Mouse (Mus musculus): ENCODE measurements around the gene Rabl6.
"Not testable (repeated sequence)": the region's sequence is repeated elsewhere in the genome, so short reads cannot be mapped to it uniquely, and the experiment has no call there.

The Rabl6 gene

GRCm38 (mm10) chr2:25575432-25576027, 32.8 kb downstream of the Rabl6 start:
- DNase-seq (ENCODE audit: low read depth, low spot score): peak; percentile 78

GRCm38 (mm10) chr2:25574579-25575431, 33.5 kb downstream of the Rabl6 start, which contains the start of the genes Mamdc4 and Phpt1:
Mamdc4 (minus strand) TSS chr2:25574845.
Phpt1 (minus strand) TSS chr2:25575224.
- DNase-seq (ENCODE audit: low read depth, low spot score): peak; percentile 98

GRCm38 (mm10) chr2:25574136-25574535, 34.2 kb downstream of the Rabl6 start:
- no peak for DNase-seq (ENCODE audit: low read depth, low spot score)

GRCm38 (mm10) chr2:25573068-25573467, 35.3 kb downstream of the Rabl6 start:
- DNase-seq (ENCODE audit: low read depth, low spot score): no peak

- DNase-seq (ENCODE audit: low read depth, low spot score): no peak
These were observed 37.1 kb downstream of the Rabl6 start for GRCm38 (mm10) chr2:25571221-25571620.

GRCm38 (mm10) chr2:25569323-25569722, 39.0 kb downstream of the Rabl6 start:
- DNase-seq (ENCODE audit: low read depth, low spot score): no peak

- no peak for DNase-seq (ENCODE audit: low read depth, low spot score)
These were observed 39.8 kb downstream of the Rabl6 start for GRCm38 (mm10) chr2:25568473-25569019.

GRCm38 (mm10) chr2:25566558-25566957, 41.8 kb downstream of the Rabl6 start:
- no peak for DNase-seq (ENCODE audit: low read depth, low spot score)

GRCm38 (mm10) chr2:25565741-25566140, 42.6 kb downstream of the Rabl6 start:
- DNase-seq (ENCODE audit: low read depth, low spot score): no peak

GRCm38 (mm10) chr2:25561946-25562345, 46.4 kb downstream of the Rabl6 start:
- no peak for DNase-seq (ENCODE audit: low read depth, low spot score)

- DNase-seq (ENCODE audit: low read depth, low spot score): no peak
These were observed 47.8 kb downstream of the Rabl6 start for GRCm38 (mm10) chr2:25560551-25560950.

- no peak for DNase-seq (ENCODE audit: low read depth, low spot score)
These were observed 49.5 kb downstream of the Rabl6 start for GRCm38 (mm10) chr2:25558774-25559173.

GRCm38 (mm10) chr2:25557964-25558360, 50.4 kb downstream of the Rabl6 start:
- DNase-seq (ENCODE audit: low read depth, low spot score): no peak

GRCm38 (mm10) chr2:25557221-25557963, 50.9 kb downstream of the Rabl6 start, which contains the start of gene Edf1:
Edf1 (plus strand) TSS chr2:25557847.
- peak; percentile 92 for DNase-seq (ENCODE audit: low read depth, low spot score)

GRCm38 (mm10) chr2:25556296-25556695, 52.0 kb downstream of the Rabl6 start:
- peak; percentile 50 for DNase-seq (ENCODE audit: low read depth, low spot score)

GRCm38 (mm10) chr2:25555479-25555878, 52.8 kb downstream of the Rabl6 start:
- peak; percentile 39 for DNase-seq (ENCODE audit: low read depth, low spot score)

GRCm38 (mm10) chr2:25553171-25553786, 55.0 kb downstream of the Rabl6 start:
- not testable (repeated sequence) for DNase-seq (ENCODE audit: low read depth, low spot score)

GRCm38 (mm10) chr2:25551186-25551585, 57.1 kb downstream of the Rabl6 start:
- DNase-seq (ENCODE audit: low read depth, low spot score): peak; percentile 53

GRCm38 (mm10) chr2:25549021-25549991, 59.0 kb downstream of the Rabl6 start:
- peak; percentile 91 for DNase-seq (ENCODE audit: low read depth, low spot score)
